Mouse (Mus musculus) myocyte (in vitro differentiated cells): ENCODE measurements at regions not wholly inside any gene's neighbourhood (a gene's known extent, or its start where the extent isn't known, plus 50 kb on each side); places are given as distances from the start of the nearest gene placed in this dataset.

Experiments used
- H3K27me3 ChIP-seq: one replicate; pipeline ENCODE4 v1.6.1; 2011; ENCODE audit not compliant: control insufficient read depth, insufficient read depth, insufficient read length
- H3K36me3 ChIP-seq: one replicate; pipeline ENCODE4 v1.6.1; 2011; ENCODE audit not compliant: control insufficient read depth, insufficient read depth
- H3K4me2 ChIP-seq: one replicate; pipeline ENCODE4 v1.6.1; 2011; ENCODE audit warnings: low read depth, control low read depth
- H3K4me3 ChIP-seq: one replicate; pipeline ENCODE4 v1.5.1; 2011; ENCODE audit warnings: mild to moderate bottlenecking, control low read depth, moderate library complexity
- H3K79me2 ChIP-seq: one replicate; pipeline ENCODE4 v1.6.1; 2011; ENCODE audit not compliant: control insufficient read depth, insufficient read depth
- H3ac ChIP-seq: one replicate; pipeline ENCODE4 v1.6.1; 2011; ENCODE audit not compliant: control insufficient read depth, insufficient read length
- CEBPB ChIP-seq: IDR thresholded peaks from 2 replicates; pipeline ENCODE4 v1.6.1; 2011; ENCODE audit warnings: mild to moderate bottlenecking, moderate library complexity; ENCODE audit not compliant: poor library complexity, insufficient read depth, severe bottlenecking
- E2F4 ChIP-seq: IDR thresholded peaks from one replicate; pipeline ENCODE4 v1.6.1; 2011; ENCODE audit warnings: mild to moderate bottlenecking, control low read depth, moderate library complexity; ENCODE audit not compliant: insufficient read depth
- MAX ChIP-seq: IDR thresholded peaks from one replicate; pipeline ENCODE4 v1.6.1; 2011; ENCODE audit warnings: low read depth, mild to moderate bottlenecking, control low read depth
- MYOD1 ChIP-seq, 3 experiments: IDR thresholded peaks; one replicate each; pipeline ENCODE4 v1.6.1; 2011; ENCODE audit warnings: control low read depth in 2 of 3, low read depth in 2 of 3, mild to moderate bottlenecking in 2 of 3, moderate library complexity in 1 of 3; ENCODE audit not compliant: insufficient read length in 2 of 3, control insufficient read depth in 1 of 3
- MYOG ChIP-seq, 3 experiments: IDR thresholded peaks; one replicate each; pipeline ENCODE4 v1.6.1; 2011; ENCODE audit warnings: control low read depth in 2 of 3, low read depth in 2 of 3, mild to moderate bottlenecking in 2 of 3; ENCODE audit not compliant: insufficient read length in 2 of 3, control insufficient read depth in 1 of 3, insufficient read depth in 1 of 3
- POLR2A ChIP-seq: IDR thresholded peaks from one replicate; pipeline ENCODE4 v1.6.1; 2011; ENCODE audit warnings: low read depth, mild to moderate bottlenecking, control low read depth, moderate library complexity; ENCODE audit not compliant: insufficient read length
- POLR2AphosphoS2 ChIP-seq: IDR thresholded peaks from one replicate; pipeline ENCODE4 v1.6.1; 2011; ENCODE audit warnings: low read depth, control low read depth; ENCODE audit not compliant: insufficient read length
- REST ChIP-seq: IDR thresholded peaks from one replicate; pipeline ENCODE4 v1.6.1; 2011; ENCODE audit warnings: mild to moderate bottlenecking, control low read depth, moderate library complexity; ENCODE audit not compliant: insufficient read depth, insufficient read length
- SRF ChIP-seq: IDR thresholded peaks from one replicate; pipeline ENCODE4 v1.6.1; 2011; ENCODE audit warnings: low read depth; ENCODE audit not compliant: control insufficient read depth, insufficient read length
- TCF12 ChIP-seq: IDR thresholded peaks from one replicate; pipeline ENCODE4 v1.6.1; 2011; ENCODE audit warnings: mild to moderate bottlenecking, control low read depth; ENCODE audit not compliant: poor library complexity, insufficient read depth, severe bottlenecking
- TCF3 ChIP-seq: IDR thresholded peaks from one replicate; pipeline ENCODE4 v1.6.1; 2011; ENCODE audit warnings: low read depth, control low read depth; ENCODE audit not compliant: insufficient read length
- USF1 ChIP-seq: IDR thresholded peaks from one replicate; pipeline ENCODE4 v1.6.1; 2011; ENCODE audit warnings: low read depth, mild to moderate bottlenecking, control low read depth, moderate library complexity

DNA sequence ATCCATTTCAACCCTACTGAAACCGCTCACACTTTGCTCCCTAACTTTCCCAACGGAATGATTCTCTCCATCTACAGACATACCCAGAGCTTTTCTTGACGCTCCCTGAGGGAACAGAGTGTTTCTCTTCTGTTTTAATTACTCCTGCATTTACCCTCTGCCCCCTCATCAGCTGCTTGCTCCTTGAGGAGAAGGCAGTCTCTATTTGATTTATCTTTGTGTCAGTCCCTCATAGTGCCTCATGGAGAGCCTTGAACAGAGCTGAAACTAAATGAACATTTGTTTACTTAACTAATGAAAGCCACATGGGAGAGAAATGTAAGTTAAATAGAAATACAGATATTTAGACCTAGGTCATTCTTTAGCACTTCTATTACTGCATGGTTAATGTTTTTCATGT lies 74.4 kb upstream of the Mroh9 start:
- Histone ChIP-seq H3K79me2 (no peaks in the 10 kb centered on the region), H3ac (no peak overlapping the region), H3K27me3 (no peaks in the 10 kb centered on the region), H3K4me3 (no peak overlapping the region), H3K4me2 (no peak overlapping the region), H3K36me3 (no peaks in the 10 kb centered on the region)
- no peak for TF ChIP-seq MYOG (IDR thresholded peaks at IDR 0.05; ENCODE audit: control insufficient read depth in 1 of 3, insufficient read depth in 1 of 3, insufficient read length in 2 of 3, low read depth in 2 of 3)
- TF ChIP-seq CEBPB, result no peak
- no peak for TF ChIP-seq USF1
- TF ChIP-seq SRF, result no peak
- TF ChIP-seq POLR2A, result no peak
- TF ChIP-seq REST, result no peak
- TF ChIP-seq POLR2AphosphoS2, result no peak
- TF ChIP-seq E2F4, result no peak
- TF ChIP-seq TCF3, result no peak
- no peak for TF ChIP-seq MYOD1 (IDR thresholded peaks at IDR 0.05; ENCODE audit: control insufficient read depth in 1 of 3, insufficient read length in 2 of 3, low read depth in 2 of 3)
- no peak for TF ChIP-seq MAX
- no peak for TF ChIP-seq TCF12

- Histone ChIP-seq H3ac (no peak overlapping the region), H3K4me3 (no peak overlapping the region), H3K27me3 (no peaks in the 10 kb centered on the region), H3K79me2 (no peaks in the 10 kb centered on the region), H3K36me3 (no peaks in the 10 kb centered on the region), H3K4me2 (no peak overlapping the region)
- TF ChIP-seq CEBPB (no peak), MYOD1 (IDR thresholded peaks at IDR 0.05; ENCODE audit: control insufficient read depth in 1 of 3, insufficient read length in 2 of 3, low read depth in 2 of 3) (no peak), TCF3 (no peak), E2F4 (no peak), USF1 (no peak), MAX (no peak), POLR2AphosphoS2 (no peak), TCF12 (no peak), POLR2A (no peak), REST (no peak), SRF (no peak), MYOG (IDR thresholded peaks at IDR 0.05; ENCODE audit: control insufficient read depth in 1 of 3, insufficient read depth in 1 of 3, insufficient read length in 2 of 3, low read depth in 2 of 3) (no peak)
Measured at GRCm38 (mm10) chr1:163158491-163158890, 73.0 kb upstream of the Mroh9 start.

DNA sequence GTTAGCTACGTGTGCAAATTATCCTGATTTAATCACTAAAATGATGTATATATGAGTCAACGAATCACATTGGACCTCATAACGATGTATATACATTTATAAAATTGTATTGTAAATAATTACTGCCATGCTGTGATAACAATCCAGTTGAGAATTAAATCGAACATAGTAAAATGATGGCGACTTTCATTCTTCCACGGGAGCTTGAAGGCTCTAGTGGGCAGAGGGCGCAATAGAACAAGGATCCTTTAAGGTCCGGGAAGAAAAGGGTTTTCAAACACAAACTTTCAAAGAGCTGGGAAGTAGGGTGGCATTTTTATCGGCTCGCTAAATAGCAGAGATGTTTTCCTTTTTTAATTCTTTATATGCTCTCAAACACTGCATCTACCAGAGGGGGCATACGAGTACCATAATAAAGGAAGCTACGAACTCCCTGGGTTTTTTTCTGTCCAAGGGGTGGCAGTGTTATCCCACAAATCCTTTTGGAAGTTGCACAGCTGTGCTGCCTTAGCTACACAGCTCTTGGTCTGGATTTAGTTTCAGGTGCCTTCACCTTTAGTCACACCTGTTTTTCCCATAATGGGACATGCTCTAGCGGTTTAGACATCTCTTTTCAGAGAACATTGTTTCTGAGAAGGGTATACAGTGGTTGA lies 64.9 kb upstream of the Mroh9 start:
- Histone ChIP-seq H3K36me3 (no peaks in the 10 kb centered on the region), H3K79me2 (no peaks in the 10 kb centered on the region), H3K4me3 (no peak overlapping the region), H3K27me3 (no peaks in the 10 kb centered on the region), H3ac (no peak overlapping the region), H3K4me2 (peak overlapping the region; percentile 68)
- TF ChIP-seq MYOD1 (IDR thresholded peaks at IDR 0.05; ENCODE audit: control insufficient read depth in 1 of 3, insufficient read length in 2 of 3, low read depth in 2 of 3), result peak in 2 of 3 experiments; percentile 22 to 59
- no peak for TF ChIP-seq E2F4

- no peak overlapping the region for H3K4me3 ChIP-seq
- no peaks in the 10 kb centered on the region for H3K79me2 ChIP-seq
- H3K27me3 ChIP-seq, result no peaks in the 10 kb centered on the region
- no peak for TF ChIP-seq REST
- TF ChIP-seq MAX, result no peak
- H3K36me3 ChIP-seq, result no peaks in the 10 kb centered on the region
- H3ac ChIP-seq, result no peak overlapping the region
- no peak overlapping the region for H3K4me2 ChIP-seq
Measured at GRCm38 (mm10) chr1:163146641-163147040, 61.2 kb upstream of the Mroh9 start.

- Histone ChIP-seq H3ac (no peak overlapping the region), H3K27me3 (no peaks in the 10 kb centered on the region), H3K79me2 (no peaks in the 10 kb centered on the region), H3K4me2 (no peak overlapping the region), H3K36me3 (no peaks in the 10 kb centered on the region), H3K4me3 (no peak overlapping the region)
- TF ChIP-seq MAX (no peak), TCF3 (no peak), REST (no peak), E2F4 (no peak), CEBPB (no peak), USF1 (no peak), MYOG (IDR thresholded peaks at IDR 0.05; ENCODE audit: control insufficient read depth in 1 of 3, insufficient read depth in 1 of 3, insufficient read length in 2 of 3, low read depth in 2 of 3) (no peak), MYOD1 (IDR thresholded peaks at IDR 0.05; ENCODE audit: control insufficient read depth in 1 of 3, insufficient read length in 2 of 3, low read depth in 2 of 3) (no peak), SRF (no peak), TCF12 (no peak), POLR2A (no peak)
Measured at GRCm38 (mm10) chr1:163143113-163143512, 57.6 kb upstream of the Mroh9 start.
